Mouse (Mus musculus): ENCODE measurements at regions not wholly inside any gene's neighbourhood (a gene's known extent, or its start where the extent isn't known, plus 50 kb on each side); places are given as distances from the start of the nearest gene placed in this dataset.
A peak's percentile ranks its signal among the peaks of the same experiment; 100 is the strongest.

DNA sequence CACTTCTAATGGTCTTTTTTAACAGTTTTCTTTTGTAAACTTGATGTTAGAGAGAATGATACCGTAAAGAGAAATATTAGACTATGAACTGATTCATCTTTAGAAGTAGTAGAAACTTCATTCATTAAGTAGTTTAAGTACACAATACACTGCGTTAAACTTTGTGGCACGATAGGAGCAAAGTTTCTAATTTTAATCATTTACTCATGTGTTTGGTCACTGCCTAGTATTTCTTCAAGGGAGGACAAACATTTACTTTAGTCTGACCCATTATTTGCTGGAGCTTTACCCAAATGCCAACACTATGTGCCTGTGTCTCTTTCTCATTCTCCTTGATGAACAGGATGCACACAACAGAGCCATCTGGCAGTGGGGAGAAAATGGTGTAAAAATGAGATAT lies 200.6 kb downstream of the Chm start:
- DNase-seq (ENCODE audit: low read depth, low spot score): no peak

DNA sequence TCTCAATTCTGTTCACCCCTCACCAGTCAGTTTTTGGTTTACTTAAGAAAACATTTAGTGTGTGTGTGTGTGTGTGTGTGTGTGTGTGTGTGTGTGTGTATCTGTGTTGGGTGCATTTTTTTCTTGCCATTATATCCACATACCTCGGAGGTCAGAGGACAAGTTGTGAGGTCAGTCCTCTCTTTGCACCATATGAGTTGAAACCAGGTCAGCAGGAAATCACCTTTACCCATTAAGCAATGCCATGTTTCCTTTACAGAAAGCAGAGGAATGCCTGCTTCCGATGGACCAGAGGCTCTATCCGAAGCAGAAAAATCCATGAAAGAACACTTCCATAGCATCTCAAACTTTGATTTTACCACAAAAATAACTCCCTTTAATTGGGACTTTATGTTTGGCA lies 201.2 kb downstream of the Chm start:
- no peak for DNase-seq (ENCODE audit: low read depth, low spot score)

DNA sequence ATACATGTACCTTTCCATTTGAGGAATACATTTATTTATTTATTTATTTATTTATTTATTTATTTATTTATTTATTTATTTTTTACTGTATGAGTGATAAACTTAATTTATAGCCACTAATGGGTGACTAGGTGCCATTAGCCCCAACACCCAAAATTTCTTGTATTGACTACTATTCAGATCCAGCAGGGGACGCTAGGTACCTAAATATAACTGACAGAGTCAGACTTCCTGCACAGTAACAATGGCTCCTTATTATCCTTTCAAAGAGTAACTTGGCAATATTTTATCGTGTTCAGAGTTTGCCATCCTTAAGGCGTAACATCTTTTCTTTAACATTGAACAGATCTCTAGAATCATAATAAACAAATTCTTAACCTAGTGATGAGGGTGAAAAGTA lies 206.7 kb downstream of the Chm start:
- peak; percentile 6 for DNase-seq (ENCODE audit: low read depth, low spot score)

DNA sequence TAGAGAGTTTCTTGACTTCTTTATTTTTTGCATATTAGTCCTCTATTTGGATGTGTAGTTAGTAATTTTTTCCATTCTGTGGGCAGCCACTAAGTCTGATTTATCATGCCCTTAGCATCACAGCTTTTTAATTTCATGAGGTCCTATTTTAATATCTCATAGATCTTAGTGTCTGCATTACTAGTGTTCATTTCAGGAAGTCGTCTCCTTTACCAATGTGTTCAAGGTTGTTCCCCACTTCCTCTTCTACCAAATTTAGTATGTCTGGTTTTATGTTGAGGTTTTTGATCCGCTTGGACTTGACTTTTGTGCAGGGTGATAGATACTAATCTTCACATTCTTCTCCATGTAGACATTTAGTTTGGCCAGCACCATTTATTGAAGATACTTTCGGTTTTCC lies 221.2 kb downstream of the Chm start:
- DNase-seq (ENCODE audit: low read depth, low spot score): no peak

DNA sequence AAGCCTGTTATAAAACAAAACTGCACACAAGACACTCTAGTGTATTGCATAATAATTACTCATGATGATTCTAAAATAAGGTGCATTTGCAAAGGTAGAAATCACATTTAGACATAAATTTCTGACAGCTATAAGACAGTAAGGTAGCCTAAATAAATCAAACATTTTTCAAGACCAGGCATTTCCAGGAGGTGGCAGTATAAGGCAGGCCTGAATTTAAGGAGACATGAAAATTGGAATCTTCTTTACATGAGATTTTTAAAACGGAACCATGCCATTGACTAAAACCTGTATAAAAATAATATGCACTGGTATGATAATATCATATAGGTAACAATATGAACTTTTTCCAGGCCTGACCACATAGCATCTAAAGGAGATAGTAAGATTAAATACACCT lies 235.5 kb downstream of the Chm start:
- DNase-seq (ENCODE audit: low read depth, low spot score): no peak

DNA sequence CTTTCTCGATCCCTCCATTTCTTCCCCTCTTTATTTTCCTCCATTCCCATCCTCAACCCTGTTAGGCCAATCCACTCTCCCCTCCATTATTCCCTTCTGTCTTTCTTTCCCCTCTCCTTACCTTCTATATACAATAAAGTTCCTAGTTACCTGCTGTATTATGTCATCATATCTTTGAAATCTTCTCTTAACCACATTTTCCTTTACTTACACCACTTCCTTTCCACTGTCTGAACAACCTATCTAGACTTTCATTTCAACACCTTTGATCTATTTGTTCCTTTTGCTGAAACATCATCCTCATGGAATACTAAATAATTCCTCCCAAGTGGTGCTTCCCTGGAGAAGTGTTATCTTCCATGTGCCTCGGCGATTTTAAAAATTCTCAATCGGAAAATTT lies 237.8 kb downstream of the Chm start:
- DNase-seq (ENCODE audit: low read depth, low spot score): no peak

DNA sequence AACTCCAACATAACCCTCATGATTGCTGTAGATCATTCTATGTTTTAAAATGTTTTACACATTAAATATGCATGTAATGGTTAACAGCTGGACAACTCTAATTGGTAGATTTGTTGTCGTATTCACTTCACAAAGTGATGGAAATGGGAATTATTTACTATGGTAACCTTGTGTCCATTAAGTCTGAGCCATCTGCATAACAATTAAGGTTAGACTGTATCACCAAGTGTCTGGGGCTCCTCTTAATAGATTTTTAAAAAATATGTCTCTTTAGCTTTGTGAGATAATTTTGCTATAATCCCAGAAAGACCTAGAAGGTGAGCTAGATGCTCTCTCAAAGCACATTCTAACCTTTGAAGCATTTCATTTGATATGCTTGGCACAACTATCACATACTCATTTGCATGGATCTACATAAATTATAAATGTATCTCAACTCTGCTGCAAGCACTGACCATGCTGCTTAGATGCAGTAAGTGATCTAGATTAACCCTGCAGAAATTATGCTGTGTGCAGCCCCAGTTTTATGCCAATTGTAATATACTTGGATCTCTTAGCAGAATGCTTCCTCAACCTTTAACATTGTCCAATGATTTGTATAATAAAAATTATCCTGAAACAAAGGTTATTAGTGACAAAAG lies 227.2 kb upstream of the Pof1b start:
- no peak for DNase-seq (ENCODE audit: low read depth, low spot score)

DNA sequence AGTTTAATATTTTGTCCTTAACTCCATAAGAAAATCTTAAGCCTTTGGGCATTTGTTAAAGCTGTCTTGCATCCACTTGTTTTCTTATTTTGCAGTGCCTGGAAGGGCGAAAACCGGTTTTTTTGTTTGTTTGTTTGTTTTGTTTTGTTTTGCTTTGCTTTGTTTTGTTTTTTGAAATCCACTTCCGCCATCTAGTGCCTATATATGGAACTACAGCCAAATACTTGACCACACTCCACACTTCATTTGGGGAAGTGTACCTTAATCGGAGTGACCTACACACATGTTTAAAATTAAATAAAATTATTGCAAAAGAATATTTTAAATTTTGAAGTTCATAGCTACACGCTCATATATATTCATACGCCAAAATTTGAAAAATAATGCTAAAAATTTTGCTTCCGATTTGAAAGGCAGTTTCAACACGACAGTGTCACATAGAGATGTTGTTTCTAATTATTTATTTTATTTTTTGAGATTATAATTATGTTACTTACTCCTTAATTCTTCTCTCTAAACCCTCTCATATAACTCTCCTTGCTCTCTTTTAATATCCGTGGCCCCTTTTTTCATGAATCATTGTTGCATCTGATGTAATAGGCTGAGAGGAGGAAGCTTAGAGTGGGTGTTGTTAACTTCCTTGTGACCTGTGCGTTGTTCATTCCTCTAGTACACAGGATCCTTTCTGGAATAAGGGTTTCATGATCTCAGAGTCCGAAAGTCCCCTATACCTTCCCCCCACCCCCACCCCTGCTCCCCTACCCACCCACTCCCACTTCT lies 205.4 kb upstream of the Pof1b start:
- peak; percentile 4 for DNase-seq (ENCODE audit: low read depth, low spot score)

DNA sequence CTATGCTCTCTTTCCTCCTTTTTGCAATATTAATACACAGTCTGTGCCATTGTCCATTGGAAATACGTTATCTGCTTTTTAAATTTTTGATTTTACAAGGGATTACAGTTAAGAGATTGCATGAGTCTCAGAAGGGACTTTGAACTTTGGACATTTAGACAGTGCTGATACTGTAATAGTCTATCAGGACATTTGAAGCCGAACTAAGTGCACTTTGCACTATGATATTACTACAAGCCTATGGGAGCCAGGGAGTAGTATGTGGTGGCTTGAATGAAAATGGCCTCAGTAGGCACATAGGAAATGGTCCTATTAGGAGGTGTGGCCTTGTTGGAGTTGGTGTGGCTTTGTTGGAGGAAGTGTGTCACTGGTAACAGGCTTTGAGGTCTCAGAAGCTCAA lies 188.1 kb upstream of the Pof1b start:
- no peak for DNase-seq (ENCODE audit: low read depth, low spot score)

Data from R1 (cell line).